Mouse (Mus musculus): ENCODE results near the gene Tm7sf3.
"Not testable (repeated sequence)": the region's sequence is repeated elsewhere in the genome, so short reads cannot be mapped to it uniquely, and the experiment has no call there.

Tm7sf3 gene

DNA sequence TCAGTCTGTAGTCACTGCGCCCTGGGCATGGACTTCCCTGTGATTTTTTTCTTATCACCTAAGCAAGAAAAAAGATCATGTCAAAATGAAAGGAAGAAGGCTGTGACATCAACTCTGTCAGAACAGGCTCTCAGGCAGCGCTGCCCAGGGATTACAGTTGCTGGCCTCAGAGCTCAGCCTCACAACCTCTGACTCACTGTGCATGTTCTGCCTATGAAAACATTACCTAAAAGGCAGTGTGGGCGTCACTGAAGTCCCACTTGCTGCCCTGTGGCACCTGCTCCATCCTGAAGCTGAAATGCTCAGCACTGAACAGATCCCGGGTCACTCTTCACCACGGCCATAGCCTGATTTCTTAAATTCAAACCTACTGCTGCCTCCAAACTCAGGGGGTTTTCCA is 29.9 kb downstream of the Tm7sf3 start:
- no peak for DNase-seq

DNA sequence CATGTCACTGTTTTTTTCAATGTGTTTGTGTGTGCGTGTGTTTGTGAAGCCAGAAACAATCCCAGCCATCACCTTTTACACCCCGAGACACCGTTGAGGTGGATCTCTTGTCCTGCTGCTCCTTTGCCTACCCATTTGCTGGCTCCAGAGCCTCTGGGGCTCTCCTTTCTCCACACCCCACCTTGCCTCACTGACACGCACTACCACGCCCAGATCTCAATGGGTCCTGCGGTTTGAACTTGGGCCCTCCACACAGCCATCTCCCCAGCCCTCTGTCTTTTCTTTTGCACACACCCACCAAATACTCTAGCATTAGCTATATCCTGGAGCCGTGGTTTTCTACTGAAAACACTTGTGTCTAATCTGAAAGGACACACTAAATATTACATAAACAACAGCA is 30.7 kb downstream of the Tm7sf3 start:
- DNase-seq: no peak

DNA sequence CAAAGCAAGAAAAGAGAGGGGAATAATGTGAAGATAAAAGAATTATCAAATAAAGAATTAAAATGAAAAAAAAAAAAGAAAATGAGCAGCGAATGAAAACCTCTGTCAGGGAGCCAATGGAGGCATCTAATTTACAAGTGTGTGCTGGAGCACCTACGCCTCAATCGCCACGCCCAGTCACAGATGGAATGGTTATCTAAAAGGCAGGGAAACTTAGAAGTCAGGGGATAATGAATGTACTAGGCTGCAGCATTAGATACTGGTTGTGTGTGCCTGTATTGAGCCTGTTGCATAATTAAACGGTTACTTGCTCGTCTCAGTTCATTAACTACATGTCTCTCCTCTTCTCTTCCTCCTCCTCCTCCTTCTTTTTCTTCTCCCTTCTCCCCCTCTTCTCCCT is 31.2 kb downstream of the Tm7sf3 start:
- DNase-seq: no peak

DNA sequence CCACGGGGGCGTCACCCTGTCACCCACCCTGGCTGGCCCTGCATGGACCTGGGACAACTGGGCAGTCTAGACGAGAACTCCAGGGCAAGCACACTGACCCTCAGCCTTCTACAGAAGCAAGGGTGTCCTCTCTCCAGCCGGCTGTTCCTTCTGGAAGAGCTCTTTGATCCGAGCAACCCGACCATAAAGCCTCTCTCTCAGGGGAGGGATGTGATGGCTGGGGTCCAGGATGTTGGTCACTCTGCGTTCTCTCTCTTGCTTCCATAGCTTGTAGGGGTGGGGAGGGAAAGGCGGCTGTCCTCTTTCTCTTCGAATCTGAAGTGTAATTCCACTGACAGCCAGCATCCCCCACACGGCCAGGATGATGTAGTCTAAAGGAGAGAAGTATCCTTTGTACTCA is 39.0 kb downstream of the Tm7sf3 start:
- DNase-seq: no peak

DNA sequence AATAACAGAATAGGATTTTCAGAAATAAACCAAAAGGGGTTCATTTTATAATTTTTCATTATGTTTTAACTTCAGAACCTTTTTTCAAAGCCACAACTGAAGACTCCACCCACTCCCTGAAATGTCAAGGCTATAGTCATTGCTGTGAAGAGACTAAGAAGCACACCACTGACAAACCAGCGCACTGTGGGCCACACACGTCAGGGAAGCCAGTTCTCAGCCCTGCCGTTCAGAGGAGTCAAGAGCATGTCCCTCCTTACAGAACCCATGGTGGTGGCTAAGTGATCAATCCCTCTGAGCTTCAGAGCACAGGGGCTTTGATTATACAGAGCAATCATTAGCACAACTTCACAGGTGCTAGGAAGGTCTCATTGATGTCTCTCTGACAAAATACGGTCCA is 40.0 kb downstream of the Tm7sf3 start:
- no peak for DNase-seq

DNA sequence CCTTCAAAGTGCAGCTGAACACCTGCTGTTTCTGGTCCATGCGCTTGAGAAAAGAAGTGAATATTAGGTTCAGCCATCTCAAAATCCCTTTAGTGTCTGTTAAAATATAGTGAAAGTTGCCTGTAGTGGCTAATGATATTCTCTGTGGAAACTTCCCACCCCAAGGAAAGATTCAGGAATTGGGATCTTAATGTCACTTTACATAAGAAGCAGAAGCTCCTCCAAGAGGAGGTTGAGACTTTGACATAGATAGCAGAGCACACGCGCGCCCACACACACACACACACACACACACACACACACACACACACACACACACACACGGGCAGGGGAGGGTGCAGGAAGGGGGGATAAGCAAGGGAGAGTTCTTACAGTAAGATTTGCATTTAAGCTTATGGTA is 57.5 kb downstream of the Tm7sf3 start:
- no peak for DNase-seq

DNA sequence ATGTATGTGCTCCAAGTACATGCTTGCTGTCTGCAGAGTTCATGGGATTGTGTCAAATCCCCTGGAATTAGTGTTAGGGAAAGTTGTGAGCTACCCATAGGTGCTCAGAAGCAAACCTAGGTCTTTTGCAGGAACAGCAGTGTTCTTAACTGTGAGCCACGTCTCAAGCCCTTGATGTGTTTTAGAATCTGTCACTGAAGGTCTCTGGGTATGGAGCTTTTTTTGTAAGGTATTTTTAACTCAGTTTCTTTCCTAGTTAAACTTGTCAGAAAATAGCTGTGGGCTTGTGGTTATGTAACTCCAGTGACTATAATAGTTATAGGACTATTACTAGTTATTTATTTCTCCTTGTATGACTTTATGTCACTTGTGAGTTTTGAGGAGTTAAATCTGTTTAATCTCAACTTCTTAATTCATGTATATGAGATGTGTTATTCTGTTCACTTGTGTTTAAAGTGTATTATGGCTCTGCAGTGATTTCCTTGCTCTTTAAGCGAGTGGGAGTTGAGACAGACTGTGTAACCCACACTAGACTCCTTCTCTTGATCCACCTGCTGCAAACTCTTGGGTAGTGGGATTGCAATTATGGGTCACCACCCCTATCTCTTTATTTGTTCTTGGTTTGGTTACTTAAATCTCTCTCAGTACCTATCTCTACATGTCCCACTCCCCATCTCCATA is 59.1 kb downstream of the Tm7sf3 start:
- DNase-seq: no peak

DNA sequence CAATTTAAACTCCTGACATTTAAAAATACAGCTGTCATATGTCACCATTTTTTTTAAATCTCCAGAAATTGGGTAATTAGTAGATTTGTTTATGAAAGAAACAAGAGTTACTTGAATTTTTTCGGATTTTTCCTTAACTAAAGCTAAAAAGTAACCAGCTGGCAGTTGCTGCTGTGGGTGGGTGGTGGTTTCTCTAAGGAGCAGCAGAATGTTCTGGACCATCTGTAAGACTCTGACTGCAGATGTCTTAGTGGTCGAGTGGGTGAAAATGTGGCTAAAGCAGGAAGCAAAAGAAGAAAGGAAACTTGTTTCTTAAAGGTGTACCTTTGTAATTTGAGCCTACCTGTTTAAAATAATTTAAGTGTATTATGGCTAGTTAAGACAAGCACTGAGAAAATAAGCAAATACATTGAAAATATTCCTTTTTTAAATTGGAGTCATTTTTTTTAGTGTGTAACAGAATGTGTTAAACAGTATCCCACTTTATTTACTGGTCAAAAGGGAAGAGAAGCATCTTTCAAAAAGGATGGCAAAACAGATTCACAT is 62.2 kb downstream of the Tm7sf3 start:
- no peak for DNase-seq

DNA sequence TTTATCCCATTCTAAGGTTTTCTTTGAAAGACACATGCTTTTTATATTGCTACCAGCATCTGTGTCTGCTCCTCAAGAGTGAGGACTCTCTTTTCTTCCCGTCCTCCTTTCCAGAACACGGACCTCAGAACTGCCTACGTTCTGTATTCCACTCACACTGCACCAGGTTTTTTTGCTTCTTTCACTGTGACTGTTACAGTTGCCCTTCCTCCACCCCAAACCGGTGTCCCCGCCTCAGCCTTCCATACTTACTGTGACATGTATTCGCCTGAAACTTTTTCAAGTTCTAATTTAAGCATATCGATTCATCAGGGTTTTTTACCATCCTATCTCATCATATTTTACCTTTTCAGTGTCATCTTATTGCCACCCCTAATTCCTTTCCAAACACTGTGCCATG is 64.0 kb downstream of the Tm7sf3 start:
- peak; percentile 14 for DNase-seq

DNA sequence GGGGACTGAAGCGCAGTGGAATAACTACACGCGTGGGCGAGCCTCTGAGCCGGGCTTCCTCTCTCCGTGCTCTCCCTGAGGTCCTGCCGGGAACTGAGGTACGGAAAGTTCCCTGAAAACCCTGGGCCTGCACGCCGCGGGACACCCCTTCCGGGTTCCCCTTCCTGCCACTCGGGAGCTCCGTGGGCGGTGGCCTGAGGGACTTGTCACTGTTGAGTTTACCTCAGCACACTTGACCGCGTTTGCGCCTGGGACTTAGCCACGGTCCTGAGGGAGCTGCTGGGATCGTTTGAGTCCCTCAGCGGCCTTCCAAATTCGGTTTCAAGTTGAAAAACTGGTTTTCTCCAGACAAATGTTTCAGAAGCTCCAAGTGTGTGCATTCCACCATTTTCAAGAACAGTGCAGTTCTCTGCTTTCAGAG is 64.5 kb downstream of the Tm7sf3 start:
- DNase-seq: peak; percentile 81

DNA sequence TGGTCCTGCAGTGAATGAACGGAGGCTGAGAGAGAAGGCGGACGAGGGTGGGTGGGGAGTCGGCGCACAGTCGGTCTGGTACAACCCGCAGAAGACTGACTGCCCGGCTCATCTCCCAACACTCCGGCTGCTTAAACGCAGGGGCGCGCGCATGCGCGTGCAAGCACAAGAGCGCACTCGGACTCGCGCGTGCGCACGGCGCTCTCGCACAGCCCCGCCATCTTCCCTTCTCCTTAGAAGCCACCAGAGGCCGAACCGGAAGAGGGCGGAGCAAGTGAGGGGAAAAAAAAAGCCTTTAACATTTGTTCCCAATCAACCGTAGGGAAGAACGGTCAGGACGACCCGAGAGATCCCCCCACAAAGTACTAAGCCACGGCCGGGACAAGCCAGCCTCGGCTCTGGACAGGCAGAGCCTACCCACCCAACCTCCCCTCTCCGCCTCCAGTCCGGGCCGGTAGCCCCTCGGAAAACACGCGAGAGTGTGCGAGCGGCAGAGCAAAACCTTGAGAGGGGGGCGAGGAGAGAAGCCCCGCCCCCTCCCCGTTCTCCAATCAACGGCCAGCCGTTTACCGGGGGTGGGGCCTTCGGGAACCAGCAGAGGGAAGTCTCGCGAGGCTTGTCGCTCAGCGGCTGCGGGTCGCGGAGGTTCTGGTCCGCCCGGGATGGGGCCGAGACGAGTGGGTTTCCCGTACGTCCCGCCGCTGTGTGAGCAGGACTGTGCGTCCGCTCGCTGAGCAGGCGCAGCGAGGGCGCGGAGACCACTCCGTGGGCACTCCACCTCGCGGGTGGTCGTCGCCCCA is 65.1 kb downstream of the Tm7sf3 start, which contains the start of gene Ints13:
Gene Ints13 (minus strand): TSS at position 526 of the 800 bp plus-strand sequence.
- DNase-seq: peak; percentile 98

DNA sequence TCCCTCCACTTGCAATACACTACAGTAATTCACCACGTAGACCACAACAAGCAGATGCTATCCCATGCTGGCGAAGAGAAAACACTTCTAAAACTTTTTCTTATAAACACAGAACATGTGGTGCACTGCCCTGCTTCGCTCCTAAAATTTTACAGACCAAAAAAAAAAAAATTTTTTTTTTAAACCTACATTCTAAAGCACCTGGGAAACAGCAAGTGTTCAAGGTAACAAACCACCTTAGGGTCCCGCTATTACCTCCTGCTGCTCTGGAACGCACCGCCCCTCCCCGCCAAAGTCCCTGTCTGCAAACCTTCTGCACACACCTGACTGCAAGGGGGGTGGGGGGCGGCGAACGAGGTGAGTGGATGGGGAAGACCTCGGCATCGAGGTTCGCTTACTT is 65.7 kb downstream of the Tm7sf3 start, which contains the start of gene Fgfr1op2:
Gene Fgfr1op2 (plus strand): TSS at position 301 of the 400 bp plus-strand sequence.
- no peak for DNase-seq

DNA sequence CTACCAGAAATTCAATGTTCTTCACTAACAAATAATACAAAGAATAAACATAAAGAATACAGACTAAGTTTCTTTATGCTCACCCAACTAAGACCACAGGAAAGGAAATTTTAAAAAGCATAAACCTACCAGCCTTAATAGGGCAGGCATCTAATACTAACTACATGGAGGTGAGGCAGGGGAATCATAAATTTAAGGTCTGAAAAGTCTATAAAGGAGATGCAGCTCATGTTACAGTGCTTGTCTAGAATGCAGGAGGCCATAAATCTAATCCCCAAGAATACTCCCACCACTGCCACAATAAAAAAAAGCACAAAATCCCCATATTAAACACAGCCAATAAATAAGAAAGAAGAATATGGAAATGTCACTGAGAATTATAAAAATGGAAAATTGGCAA is 70.6 kb downstream of the Tm7sf3 start:
- no peak for DNase-seq

DNA sequence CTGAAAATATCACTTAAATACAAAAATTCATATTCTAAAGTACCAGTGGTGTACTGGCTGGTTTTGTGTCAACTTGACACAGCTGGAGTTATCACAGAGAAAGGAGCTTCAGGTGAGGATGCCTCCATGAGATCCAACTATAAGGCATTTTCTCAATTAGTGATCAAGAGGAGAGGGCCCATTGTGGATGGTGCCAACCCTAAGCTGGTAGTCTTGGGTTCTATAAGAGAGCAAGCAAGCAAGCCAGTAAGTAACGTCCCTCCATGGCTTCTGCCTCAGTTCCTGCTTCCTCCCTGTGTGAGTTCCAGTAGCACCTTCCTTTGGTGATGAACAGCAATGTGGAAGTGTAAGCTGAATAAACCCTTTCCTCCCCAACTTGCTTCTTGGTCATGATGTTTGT is 80.2 kb downstream of the Tm7sf3 start:
- DNase-seq: not testable (repeated sequence)

Data from lung, postnatal 14 days (tissue).